ENCODE assay signal across 8 mouse cellular contexts in genomic region chr17:72242036-72242435, GRCm38 (mm10).
DNase-seq lines count a peak whose midpoint lies in the region; TF ChIP-seq lines count a peak whose summit lies in the region.
"Had no signal": no experiment of that assay in that cellular context is flagged by ENCODE, and none has a peak within 500 bp of the region (broad histone marks: within the 10 kb centered on the region; RNA-seq: fewer than 3 reads in every experiment).

No protein-coding gene starts in this region.

- H3K4me3 ChIP-seq in MEL (ENCODE audit: control insufficient read depth in 1 of 2, insufficient read depth in 1 of 2, low read depth in 2 of 2, low read length in 2 of 2), result no peak overlapping the region
- H3K4me3 ChIP-seq: liver, embryonic 15.5 days had no signal

- intact Hi-C loops in left cerebral cortex, postnatal 10 days (cut with DNase I), result loop anchor here (2.0 kb wide), 1 partner anchor 277 kb away; no protein-coding TSS in a partner anchor
- intact Hi-C loops in left cerebral cortex, postnatal 14 days (cut with DNase I), result loop anchor here (5.0 kb wide), 1 partner anchor 275 kb away; no protein-coding TSS in a partner anchor

- TF ChIP-seq CTCF in MEL (IDR thresholded peaks at IDR 0.05 in 2 of 3, conservative IDR thresholded peaks at IDR 0.05 in 1 of 3; ENCODE audit: control insufficient read depth in 1 of 3, insufficient read depth in 1 of 3, low read depth in 2 of 3, low read length in 3 of 3, poor library complexity in 1 of 3, severe bottlenecking in 1 of 3), result peak in 2 of 3 experiments; percentile 17 to 48; a peak in 4 of 6 replicates

- no peak for TF ChIP-seq EP300 in MEL (IDR thresholded peaks at IDR 0.05; ENCODE audit: low read depth in 1 of 2, low read length in 2 of 2)

- H3K36me3 ChIP-seq in MEL (ENCODE audit: control insufficient read depth in 1 of 2, insufficient read depth in 2 of 2, low read length in 2 of 2), result no peaks in the 10 kb centered on the region
- H3K36me3 ChIP-seq: liver, embryonic 15.5 days had no signal

- H3K4me1 ChIP-seq in MEL (ENCODE audit: control insufficient read depth in 1 of 2, insufficient read depth in 2 of 2, low read length in 2 of 2), result no peaks in the 10 kb centered on the region
- H3K4me1 ChIP-seq: liver, embryonic 15.5 days had no signal

- no peak overlapping the region for H3K9ac ChIP-seq in MEL (ENCODE audit: control insufficient read depth, low read depth, low read length, poor library complexity, severe bottlenecking)
- H3K9ac ChIP-seq: liver, embryonic 15.5 days had no signal

- H3K9me3 ChIP-seq in MEL (replicated peaks; ENCODE audit: insufficient read depth, low read length), result no peaks in the 10 kb centered on the region
- H3K9me3 ChIP-seq: liver, embryonic 15.5 days had no signal

- no peak overlapping the region for H3K27ac ChIP-seq in MEL (ENCODE audit: control insufficient read depth, low read depth, low read length)
- H3K27ac ChIP-seq: liver, embryonic 15.5 days had no signal

- TF ChIP-seq POLR2A in MEL (IDR thresholded peaks at IDR 0.05; ENCODE audit: control insufficient read depth in 1 of 2, insufficient read depth in 1 of 2, low read depth in 1 of 2, low read length in 2 of 2, poor library complexity in 1 of 2), result no peak

- no peaks in the 10 kb centered on the region for H3K27me3 ChIP-seq in MEL (ENCODE audit: control insufficient read depth in 1 of 2, insufficient read depth in 2 of 2, low read length in 2 of 2)
- H3K27me3 ChIP-seq: liver, embryonic 15.5 days had no signal

- H3K79me2 ChIP-seq in MEL (ENCODE audit: control insufficient read depth, insufficient read depth, low read length, poor library complexity), result no peaks in the 10 kb centered on the region

- DNase-seq in left cerebral cortex, adult 11 months (ENCODE audit: low spot score), result peak; percentile 15
- no peak for DNase-seq in left cerebral cortex, postnatal 10 days (ENCODE audit: extremely low spot score in 1 of 2, low spot score in 2 of 2)
- DNase-seq in MEL (ENCODE audit: low read depth, low spot score), result peak; percentile 2
- peak; percentile 16 to 37 for DNase-seq in adrenal gland, postnatal 36 days
- peak; percentile 7 to 34 for DNase-seq in frontal cortex, postnatal 25 days (ENCODE audit: low spot score in 2 of 2)
- peak; percentile 26 to 30 for DNase-seq in left cerebral cortex, postnatal 14 days (ENCODE audit: low spot score in 2 of 2)
- peak; percentile 15 for DNase-seq in right cerebral cortex, postnatal 25 days

- TF ChIP-seq RAD21 in MEL (IDR thresholded peaks at IDR 0.05; ENCODE audit: low read depth, low read length), result no peak

TF ChIP-seq in MEL, 35 proteins besides CTCF, POLR2A, EP300 and RAD21:
- TF ChIP-seq ZMIZ1 (IDR thresholded peaks at IDR 0.05; ENCODE audit: low read depth, low read length) (no peak), USF2 (IDR thresholded peaks at IDR 0.05; ENCODE audit: borderline replicate concordance in 1 of 2, insufficient read depth in 1 of 2, low read depth in 1 of 2, low read length in 2 of 2) (no peak), MAX (IDR thresholded peaks at IDR 0.05; ENCODE audit: low read length) (no peak), RCOR1 (IDR thresholded peaks at IDR 0.05; ENCODE audit: low read depth, low read length) (no peak), ETS1 (IDR thresholded peaks at IDR 0.05; ENCODE audit: low read depth, low read length) (no peak), MYC (IDR thresholded peaks at IDR 0.05; ENCODE audit: low read depth, low read length) (no peak), JUND (IDR thresholded peaks at IDR 0.05; ENCODE audit: low read depth, low read length) (no peak), GATA1 (IDR thresholded peaks at IDR 0.05; ENCODE audit: low read depth, low read length) (no peak), TBP (IDR thresholded peaks at IDR 0.05; ENCODE audit: low read depth, low read length) (no peak), MEF2A (IDR thresholded peaks at IDR 0.05; ENCODE audit: extremely low read depth, insufficient replicate concordance, low read depth, low read length, poor library complexity, severe bottlenecking) (no peak), SIN3A (IDR thresholded peaks at IDR 0.05; ENCODE audit: low read length) (no peak), MAZ (IDR thresholded peaks at IDR 0.05; ENCODE audit: low read depth, low read length) (no peak), E2F4 (IDR thresholded peaks at IDR 0.05; ENCODE audit: borderline replicate concordance, low read depth, low read length) (no peak), KAT2A (conservative IDR thresholded peaks at IDR 0.05; ENCODE audit: low read depth, low read length) (no peak)

Comparison
In these comparisons a context has a peak if more than half of its experiments do, and no peak if none do; other contexts are left out.
1. DNase-seq: peak in left cerebral cortex, adult 11 months (single experiment), MEL (single experiment), adrenal gland, postnatal 36 days (2 of 2), frontal cortex, postnatal 25 days (2 of 2), left cerebral cortex, postnatal 14 days (2 of 2) and right cerebral cortex, postnatal 25 days (single experiment); none in left cerebral cortex, postnatal 10 days (0 of 2).